Mouse (Mus musculus) hindbrain, postnatal 0 days (tissue): ENCODE measurements around the gene Krba1. TPM values are rescaled to one million over a fixed set of nuclear protein-coding genes. Genes with fewer than 3 reads are reported as not detected.

ENCODE experiments used
- ATAC-seq: fragments of 200-750 bp; cut with Nextera tagmentation; 2 replicates; pipeline ENCODE4 v1.8.0; 2017; ENCODE audit warnings: mild to moderate bottlenecking, moderate TSS enrichment, moderate library complexity
- DNase-seq: peaks from one replicate; pipeline ENCODE4 v3.0.0-alpha.2; 2015; ENCODE audit warnings: low spot score
- H3K27ac ChIP-seq: fragments of 300-500 bp; sonication (generic); 2 replicates; pipeline ENCODE4 v1.5.1; 2014; ENCODE audit warnings: mild to moderate bottlenecking
- H3K27me3 ChIP-seq: fragments of 300-500 bp; sonication (generic); 2 replicates; pipeline ENCODE4 v1.6.1; 2014; ENCODE audit warnings: low read length, mixed read lengths; ENCODE audit not compliant: insufficient read depth
- H3K36me3 ChIP-seq: fragments of 300-500 bp; sonication (generic); 2 replicates; pipeline ENCODE4 v1.6.1; 2014; ENCODE audit warnings: low read length, mixed read lengths; ENCODE audit not compliant: insufficient read depth
- H3K4me1 ChIP-seq: fragments of 300-500 bp; sonication (generic); 2 replicates; pipeline ENCODE4 v1.6.1; 2014; ENCODE audit warnings: antibody characterized with exemption, low read length, mixed read lengths; ENCODE audit not compliant: insufficient read depth
- H3K4me2 ChIP-seq: fragments of 300-500 bp; sonication (generic); 2 replicates; pipeline ENCODE4 v1.6.1; 2014; ENCODE audit warnings: low read depth, mild to moderate bottlenecking, low read length, moderate library complexity, mixed read lengths
- H3K4me3 ChIP-seq: fragments of 300-500 bp; sonication (generic); 2 replicates; pipeline ENCODE4 v1.5.1; 2014; ENCODE audit warnings: low read length
- H3K9ac ChIP-seq: fragments of 300-500 bp; sonication (generic); replicated peaks from 2 replicates; pipeline ENCODE4 v1.6.1; 2014; ENCODE audit warnings: mild to moderate bottlenecking, low read length, moderate library complexity, mixed read lengths
- H3K9me3 ChIP-seq: fragments of 300-500 bp; sonication (generic); 2 replicates; pipeline ENCODE4 v1.6.1; 2016; ENCODE audit warnings: low read length, mixed read lengths
- CTCF ChIP-seq: IDR thresholded peaks from 2 replicates; pipeline ENCODE4 v1.5.1; 2016; ENCODE audit warnings: antibody characterized with exemption, control low read depth, low read depth
- WGBS: fragments of 180-500 bp; shearing (Covaris S2); extraction: QIAGEN DNeasy Blood & Tissue Kit; methylation state at CpG from one replicate; pipeline ENCODE4 v1.1.7; 2014; 5-methylcytosine and 5-hydroxymethylcytosine counted together
- polyA plus RNA-seq: library from polyadenylated mRNA; unstranded; fragments of >200 nt; fragmentation: Nextera tagmentation; extraction: Ambion mirVana; gene quantifications from 2 replicates; pipeline ENCODE4 v1.2.1, GENCODE M21; 2015
- total RNA-seq: library from RNA; depleted of rRNA; stranded (reverse); fragments of >200 nt; gene quantifications from 2 replicates; pipeline ENCODE4 v1.2.3, GENCODE M21; 2014

The Krba1 gene
- total and polyA plus RNA-seq, 2 experiments from 2014 or later: 20.5 to 49.8 TPM

DNA sequence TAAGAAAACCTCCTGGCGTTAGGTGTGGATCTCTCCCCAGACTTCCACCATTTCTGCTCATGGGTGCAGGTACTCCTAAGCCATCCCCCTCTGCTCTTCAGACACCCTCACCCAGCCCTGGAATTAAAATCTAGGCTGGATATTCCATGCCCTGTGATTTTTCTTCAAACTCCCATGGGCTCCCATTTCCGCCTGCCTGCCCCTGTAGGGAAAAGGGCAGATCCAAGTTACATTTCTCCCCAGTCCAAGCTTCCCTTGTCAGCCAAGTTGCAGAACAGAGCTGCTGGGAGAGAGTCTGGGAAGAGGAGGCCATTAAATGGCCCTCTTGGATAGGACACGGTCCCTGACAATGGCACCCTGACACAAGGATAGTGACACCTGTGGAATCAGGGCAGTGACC lies 50.9 kb downstream of the Krba1 start:
- Histone ChIP-seq H3K9me3 (no peaks in the 10 kb centered on the region), H3K27ac (peak overlapping the region; percentile 90; the same call in 1 of the 2 replicates), H3K9ac (peak overlapping the region; percentile 78; the same call in 1 of the 2 replicates), H3K27me3 (no peaks in the 10 kb centered on the region), H3K4me3 (peak overlapping the region; percentile 81), H3K36me3 (peaks cover 7% of the 10 kb centered on the region), H3K4me2 (peak overlapping the region; percentile 91), H3K4me1 (peaks cover 5% of the 10 kb centered on the region)
- no peak for TF ChIP-seq CTCF
- ATAC-seq: no peak
- 36% methylated on average over 3 of the region's 3 CpGs for WGBS
- DNase-seq: no peak

DNA sequence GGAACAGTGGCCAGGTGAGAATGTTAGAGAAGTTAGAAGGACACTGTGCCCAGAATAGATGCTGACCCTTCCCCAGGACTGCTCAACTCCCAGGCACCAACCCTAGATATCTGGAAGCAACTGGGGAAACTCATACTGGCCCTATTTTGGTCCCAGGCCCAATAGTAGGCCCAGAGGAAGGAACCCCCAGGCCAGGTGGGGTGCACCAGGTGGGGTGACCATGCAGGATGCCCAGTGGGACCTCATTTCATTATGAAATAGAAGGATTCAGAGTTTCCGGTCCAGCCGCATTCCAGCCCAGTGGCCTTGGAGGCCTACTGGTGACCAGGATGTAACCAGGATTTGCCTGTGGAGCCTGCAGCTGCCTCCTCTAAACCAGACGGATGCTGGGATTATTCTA lies 51.5 kb downstream of the Krba1 start:
- TF ChIP-seq CTCF: no peak

DNA sequence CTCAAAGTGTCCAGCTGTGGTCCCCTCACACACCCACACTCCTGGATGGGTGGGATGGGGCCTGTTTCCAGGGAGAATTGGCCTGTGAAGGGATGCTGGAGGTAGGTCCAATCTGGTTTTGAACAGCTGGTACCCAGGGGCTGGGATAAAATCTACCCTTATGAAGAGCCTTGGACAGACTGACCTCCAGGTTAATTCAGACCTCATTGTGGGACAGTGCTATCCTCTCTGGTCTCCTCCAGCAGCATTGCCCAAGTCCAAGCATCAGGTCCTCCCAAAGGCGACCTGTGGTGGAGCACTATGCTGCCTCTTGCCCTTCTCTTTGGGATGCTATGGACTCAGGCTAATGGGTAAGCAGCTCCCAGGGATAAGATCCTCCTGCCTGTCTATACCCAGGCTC lies 52.5 kb downstream of the Krba1 start, which contains the start of gene Sspo:
Sspo (plus strand) TSS at position 301 of the 400 bp plus-strand sequence.
- no peak for ATAC-seq
- Histone ChIP-seq H3K9ac (no peak within 1 kb of the TSS), H3K27ac (no peak within 1 kb of the TSS), H3K9me3 (no peaks in the 10 kb centered on the region), H3K4me3 (no peak within 1 kb of the TSS), H3K4me1 (peaks cover 5% of the 10 kb centered on the region), H3K4me2 (no peak within 1 kb of the TSS), H3K27me3 (no peaks in the 10 kb centered on the region), H3K36me3 (no peaks in the 10 kb centered on the region)
- no peak for DNase-seq
- no peak for TF ChIP-seq CTCF
- 87% methylated on average over 1 of the region's 1 CpGs for WGBS

More for the DNA sequence above, 51.5 kb downstream of the Krba1 start:
- H3K4me1 ChIP-seq: peaks cover 5% of the 10 kb centered on the region
- no peak for ATAC-seq
- no peak overlapping the region for H3K9ac ChIP-seq
- DNase-seq: no peak
- H3K9me3 ChIP-seq: no peaks in the 10 kb centered on the region
- no peak overlapping the region for H3K4me2 ChIP-seq
- H3K36me3 ChIP-seq: peaks cover under 1% of the 10 kb centered on the region; the same call in 1 of the 2 replicates
- no peaks in the 10 kb centered on the region for H3K27me3 ChIP-seq
- 63% methylated on average over 3 of the region's 3 CpGs for WGBS
- H3K27ac ChIP-seq: 0 out of 2 replicates have a peak overlapping the region, but pooled peaks have one; percentile 90
- no peak overlapping the region for H3K4me3 ChIP-seq

DNA sequence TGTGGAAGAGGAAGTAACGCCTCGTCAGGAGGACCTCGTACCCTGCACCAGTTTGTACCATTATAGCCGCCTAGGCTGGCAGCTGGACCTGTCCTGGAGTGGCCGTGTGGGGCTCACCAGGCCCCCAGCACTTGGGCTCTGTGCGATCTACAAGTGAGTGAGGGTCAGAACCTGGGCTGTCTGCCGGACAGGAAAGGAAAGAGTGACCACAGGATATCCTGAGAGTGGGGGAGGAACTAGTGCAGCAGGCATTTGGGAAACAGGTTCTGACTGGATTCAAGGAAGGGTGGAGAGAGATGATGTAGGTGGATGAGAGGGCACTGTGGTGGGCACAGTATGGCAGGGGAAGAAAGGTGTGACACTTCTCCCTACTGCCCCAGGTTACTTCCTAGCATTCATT lies 53.1 kb downstream of the Krba1 start:
- Histone ChIP-seq H3K27ac (no peak overlapping the region), H3K4me2 (no peak overlapping the region), H3K36me3 (no peaks in the 10 kb centered on the region), H3K27me3 (no peaks in the 10 kb centered on the region), H3K4me3 (no peak overlapping the region), H3K9me3 (no peaks in the 10 kb centered on the region), H3K4me1 (peaks cover 2% of the 10 kb centered on the region), H3K9ac (no peak overlapping the region)
- 78% methylated on average over 7 of the region's 7 CpGs for WGBS
- DNase-seq: no peak
- no peak for TF ChIP-seq CTCF
- ATAC-seq: no peak

DNA sequence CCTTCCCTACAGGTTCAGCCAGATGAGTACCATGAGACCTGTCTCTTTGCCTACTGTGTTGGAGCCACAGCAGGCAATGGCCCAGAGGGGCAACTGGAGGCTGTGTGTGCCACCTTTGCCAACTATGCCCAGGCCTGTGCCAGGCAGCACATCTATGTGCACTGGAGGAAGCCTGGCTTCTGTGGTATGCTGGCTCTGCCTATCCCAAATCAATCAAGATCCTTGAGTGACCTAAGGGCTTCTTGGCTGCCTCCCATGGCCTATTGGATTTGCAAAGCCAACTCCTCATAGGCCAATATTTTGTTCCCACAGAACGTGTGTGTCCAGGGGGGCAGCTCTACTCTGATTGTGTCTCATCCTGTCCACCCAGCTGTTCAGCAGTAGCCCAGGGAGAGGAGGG lies 56.8 kb downstream of the Krba1 start:
- no peak for TF ChIP-seq CTCF
- H3K4me2 ChIP-seq: no peak overlapping the region
- DNase-seq: no peak
- no peaks in the 10 kb centered on the region for H3K9me3 ChIP-seq
- H3K27ac ChIP-seq: no peak overlapping the region
- no peaks in the 10 kb centered on the region for H3K36me3 ChIP-seq
- no peak overlapping the region for H3K9ac ChIP-seq
- no peaks in the 10 kb centered on the region for H3K27me3 ChIP-seq
- ATAC-seq: no peak
- WGBS: 73% methylated on average over 1 of the region's 1 CpGs
- no peaks in the 10 kb centered on the region for H3K4me1 ChIP-seq
- H3K4me3 ChIP-seq: no peak overlapping the region

DNA sequence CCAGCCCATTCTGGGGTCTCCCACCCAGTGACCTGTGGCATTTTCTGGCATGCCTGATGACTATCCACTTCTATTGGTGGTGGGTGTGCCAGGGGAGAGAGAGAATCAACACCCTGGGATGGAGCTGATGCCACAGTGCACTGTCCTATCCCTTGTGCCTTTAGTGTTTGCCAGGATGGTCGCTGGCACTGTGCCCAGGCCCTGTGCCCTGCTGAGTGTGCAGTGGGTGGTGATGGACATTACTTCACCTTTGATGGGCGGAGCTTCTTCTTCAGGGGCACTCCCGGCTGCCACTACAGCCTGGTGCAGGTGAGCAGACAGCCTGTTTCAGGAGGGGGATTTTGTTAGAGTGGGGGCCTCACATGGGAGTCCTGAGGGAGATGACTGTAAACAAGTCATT lies 57.4 kb downstream of the Krba1 start:
- no peaks in the 10 kb centered on the region for H3K9me3 ChIP-seq
- ATAC-seq: no peak
- H3K36me3 ChIP-seq: no peaks in the 10 kb centered on the region
- no peaks in the 10 kb centered on the region for H3K4me1 ChIP-seq
- no peaks in the 10 kb centered on the region for H3K27me3 ChIP-seq
- H3K9ac ChIP-seq: no peak overlapping the region
- H3K27ac ChIP-seq: no peak overlapping the region
- 66% methylated on average over 3 of the region's 3 CpGs for WGBS
- no peak overlapping the region for H3K4me2 ChIP-seq
- no peak overlapping the region for H3K4me3 ChIP-seq
- DNase-seq: no peak
- no peak for TF ChIP-seq CTCF

DNA sequence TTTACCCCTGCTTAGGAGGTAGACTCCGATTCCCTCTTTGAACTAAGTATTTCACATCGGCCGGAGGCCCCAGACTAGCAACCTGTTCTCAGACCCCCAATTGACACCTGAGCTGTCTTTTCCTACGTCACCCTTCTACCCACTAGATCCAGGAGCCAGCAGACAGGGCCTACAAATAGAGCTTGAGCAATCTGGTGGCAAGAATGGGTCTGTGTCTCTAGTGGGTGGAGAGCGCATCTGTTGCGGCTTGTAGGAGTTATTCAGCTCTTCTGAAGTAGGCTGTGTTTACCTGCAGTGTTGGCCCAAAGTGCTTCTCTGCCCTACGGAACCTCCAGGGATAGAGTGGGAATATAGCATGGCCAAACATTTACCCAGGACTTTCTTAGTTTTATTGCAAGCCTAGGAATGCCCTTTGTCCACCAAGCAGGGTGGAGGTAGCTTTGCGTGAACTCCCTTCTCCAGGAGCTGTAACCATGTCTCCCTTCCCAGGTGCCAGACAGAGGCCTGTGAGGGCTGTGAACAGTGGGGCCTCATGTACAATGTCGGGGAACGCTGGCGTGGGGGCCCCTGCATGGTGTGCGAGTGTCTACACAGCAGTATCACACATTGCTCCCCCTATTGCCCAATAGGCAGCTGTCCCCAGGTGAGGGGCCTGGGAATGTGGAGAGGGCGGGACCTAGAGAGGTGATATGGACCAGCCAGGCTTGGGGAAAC lies 69.7 kb downstream of the Krba1 start:
- DNase-seq (no peak), ATAC-seq (no peak)
- Histone ChIP-seq H3K36me3 (no peaks in the 10 kb centered on the region), H3K4me2 (no peak overlapping the region), H3K4me1 (no peaks in the 10 kb centered on the region), H3K27ac (no peak overlapping the region), H3K27me3 (no peaks in the 10 kb centered on the region), H3K9ac (no peak overlapping the region), H3K4me3 (no peak overlapping the region), H3K9me3 (no peaks in the 10 kb centered on the region)
- TF ChIP-seq CTCF: no peak
- 90% methylated on average over 13 of the region's 13 CpGs for WGBS
